Mouse (Mus musculus) spleen, adult 2 months (tissue): ENCODE results near the gene Hsd11b1. TPM values are rescaled to one million over a fixed set of nuclear protein-coding genes. Genes with fewer than 3 reads are reported as not detected.

Experiments used
- DNase-seq, 2 experiments: peaks; one replicate each; pipeline versions ENCODE4 v3.0.0 to v3.0.0-alpha.2; 2012 to 2021; ENCODE audit warnings: low spot score in 2 of 2, low read depth in 1 of 2
- H3K27ac ChIP-seq: fragments of 200-500 bp; 2 replicates; pipeline ENCODE4 v1.5.1; 2012; ENCODE audit warnings: low read length, inconsistent platforms; ENCODE audit not compliant: insufficient read depth
- H3K27me3 ChIP-seq: fragments of 200-500 bp; 2 replicates; pipeline ENCODE4 v1.6.1; 2012; ENCODE audit warnings: mild to moderate bottlenecking, moderate library complexity, low read length, inconsistent platforms; ENCODE audit not compliant: control insufficient read depth, insufficient read depth
- H3K36me3 ChIP-seq: fragments of 200-500 bp; 2 replicates; pipeline ENCODE4 v1.6.1; 2012; ENCODE audit warnings: mild to moderate bottlenecking, low read length, inconsistent platforms; ENCODE audit not compliant: control insufficient read depth, insufficient read depth
- H3K4me1 ChIP-seq: fragments of 200-500 bp; 2 replicates; pipeline ENCODE4 v1.6.1; 2011; ENCODE audit warnings: inconsistent platforms; ENCODE audit not compliant: control insufficient read depth, insufficient read depth, insufficient read length
- H3K4me3 ChIP-seq: fragments of 200-500 bp; 2 replicates; pipeline ENCODE4 v1.5.1; 2011; ENCODE audit warnings: mild to moderate bottlenecking, inconsistent platforms; ENCODE audit not compliant: insufficient read depth, insufficient read length; ENCODE audit errors: extremely low read depth
- CTCF ChIP-seq: fragments of 200-500 bp; IDR thresholded peaks from 2 replicates; pipeline ENCODE4 v1.5.1; 2011; ENCODE audit warnings: mild to moderate bottlenecking, inconsistent platforms; ENCODE audit not compliant: insufficient read depth, insufficient read length, insufficient replicate concordance; ENCODE audit errors: extremely low read depth
- POLR2A ChIP-seq: fragments of 200-500 bp; IDR thresholded peaks from 2 replicates; pipeline ENCODE4 v1.6.1; 2011; ENCODE audit warnings: low read depth, low read length, inconsistent platforms
- WGBS: fragments of 180-500 bp; shearing (Covaris S2); methylation state at CpG from one replicate; pipeline ENCODE4 v1.1.7; 2018; 5-methylcytosine and 5-hydroxymethylcytosine counted together
- polyA plus RNA-seq: library from polyadenylated mRNA; depleted of rRNA; stranded (reverse); fragments of >200 nt; gene quantifications from 2 replicates; pipeline ENCODE4 v1.2.3, GENCODE M21; 2012

Gene Hsd11b1
- polyA plus RNA-seq, 1 experiment = 33.5 TPM

- no peak for TF ChIP-seq CTCF
- TF ChIP-seq POLR2A = no peak
- Histone ChIP-seq H3K36me3 (no peaks in the 10 kb centered on the region), H3K27ac (no peak overlapping the region), H3K4me1 (no peaks in the 10 kb centered on the region), H3K4me3 (no peak overlapping the region), H3K27me3 (no peaks in the 10 kb centered on the region)
- WGBS = 82% methylated on average over 8 of the region's 8 CpGs
- no peak for DNase-seq
Measured at GRCm38 (mm10) chr1:193302093-193302405, 38.2 kb upstream of the Hsd11b1 start.

DNA sequence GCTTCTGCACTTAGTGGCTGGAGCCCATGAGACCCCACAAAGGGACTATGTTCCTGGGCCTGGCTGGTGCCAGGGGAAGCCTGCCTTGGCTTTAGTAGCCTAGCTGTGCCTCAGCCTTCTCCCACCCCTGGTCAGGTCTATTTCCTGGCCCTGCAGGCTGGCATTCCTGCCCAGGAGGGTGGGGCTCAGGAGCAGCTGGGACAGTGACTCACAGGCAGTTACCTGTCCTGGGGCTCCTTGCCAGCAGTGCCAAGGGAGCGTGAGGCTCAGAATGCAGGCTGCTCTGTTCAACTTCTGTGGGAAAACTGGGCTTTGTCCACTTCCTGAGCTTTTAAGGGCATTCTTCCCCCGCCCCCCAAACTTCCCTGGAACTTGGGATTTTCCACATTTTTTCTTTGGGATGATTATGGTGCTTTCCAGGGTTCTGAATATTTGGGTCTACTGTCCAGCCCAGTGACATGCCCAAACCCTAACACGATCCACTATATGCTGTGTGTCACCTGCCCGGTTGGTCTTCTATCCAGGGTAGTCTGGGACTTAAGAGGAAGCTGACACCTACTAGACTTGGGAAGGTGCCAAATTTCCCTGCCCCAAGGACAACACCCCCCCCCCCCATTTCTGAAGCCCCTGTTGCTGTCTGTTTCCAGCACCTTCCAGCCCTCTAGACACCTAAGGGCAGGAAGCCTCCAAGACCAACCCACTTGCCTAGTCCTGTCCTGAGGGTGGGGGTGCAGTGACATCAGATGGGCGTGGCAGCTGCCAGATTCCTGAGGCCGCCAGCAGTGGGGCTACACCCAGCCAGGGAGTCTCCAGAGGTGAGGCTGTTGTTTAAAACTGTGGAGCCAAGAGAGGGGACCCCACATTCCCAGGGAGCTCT, 37.6 kb upstream of the Hsd11b1 start:
- Histone ChIP-seq H3K36me3 (no peaks in the 10 kb centered on the region), H3K4me1 (no peaks in the 10 kb centered on the region), H3K27ac (no peak overlapping the region), H3K4me3 (no peak overlapping the region), H3K27me3 (no peaks in the 10 kb centered on the region)
- DNase-seq = no peak
- WGBS = 83% methylated on average over 6 of the region's 6 CpGs
- TF ChIP-seq POLR2A (no peak), CTCF (no peak)

DNA sequence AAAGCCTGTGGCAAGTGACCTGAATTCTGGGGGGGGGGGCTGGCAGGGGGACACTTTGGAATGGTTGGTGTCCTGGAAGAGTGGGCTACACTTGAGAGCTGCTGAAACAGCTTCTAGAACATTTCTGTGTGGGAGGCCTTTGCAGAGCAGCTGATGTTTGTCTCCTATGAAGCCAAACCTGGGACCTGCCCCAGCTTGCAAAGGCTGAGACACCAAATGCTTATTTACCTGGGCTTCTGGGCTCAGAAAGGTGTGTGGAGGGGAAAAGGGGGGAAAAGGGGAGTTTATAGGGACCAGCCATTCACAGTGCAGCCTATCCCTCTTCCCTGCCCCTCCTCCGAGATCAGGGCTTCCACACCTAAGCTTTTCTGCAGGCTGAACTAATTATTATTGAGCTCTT, 36.1 kb upstream of the Hsd11b1 start:
- TF ChIP-seq POLR2A (no peak), CTCF (no peak)
- 77% methylated on average over 1 of the region's 1 CpGs for WGBS
- no peak for DNase-seq
- H3K4me1 ChIP-seq = no peaks in the 10 kb centered on the region
- no peak overlapping the region for H3K27ac ChIP-seq
- H3K4me3 ChIP-seq = no peak overlapping the region
- no peaks in the 10 kb centered on the region for H3K36me3 ChIP-seq
- H3K27me3 ChIP-seq = no peaks in the 10 kb centered on the region

DNA sequence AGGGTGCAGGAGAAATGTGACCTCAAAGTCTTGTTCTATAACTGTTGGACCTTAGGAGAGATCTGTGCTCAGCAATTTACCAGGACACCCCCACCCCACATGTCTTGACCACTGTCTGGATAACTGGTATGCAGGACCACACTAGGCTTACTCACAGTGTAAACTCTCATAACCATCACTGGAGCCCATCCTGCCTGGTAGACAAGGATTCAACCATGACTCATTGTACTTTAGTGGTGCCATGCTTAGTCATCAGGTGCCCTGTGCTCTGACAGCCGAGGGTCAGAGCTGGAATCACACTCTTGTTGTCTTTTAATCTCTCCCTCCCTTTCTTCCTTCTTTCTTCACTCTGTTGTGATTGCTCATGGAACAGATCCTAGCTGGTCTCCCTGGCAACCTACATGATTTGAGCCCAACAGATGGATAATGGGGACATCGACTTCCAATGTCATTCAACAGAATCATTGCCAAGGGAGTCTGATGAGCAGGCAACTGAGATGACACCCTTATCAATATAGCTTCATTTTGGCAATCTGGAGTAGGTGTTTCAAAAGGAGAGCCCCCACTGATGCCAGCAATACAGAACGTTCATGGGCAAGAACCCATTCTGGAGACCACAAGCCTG, 34.4 kb upstream of the Hsd11b1 start:
- H3K4me3 ChIP-seq = no peak overlapping the region
- TF ChIP-seq POLR2A (no peak), CTCF (no peak)
- H3K36me3 ChIP-seq = no peaks in the 10 kb centered on the region
- H3K27me3 ChIP-seq = no peaks in the 10 kb centered on the region
- no peaks in the 10 kb centered on the region for H3K4me1 ChIP-seq
- DNase-seq = no peak
- H3K27ac ChIP-seq = no peak overlapping the region
- 88% methylated on average over 3 of the region's 3 CpGs for WGBS

GRCm38 (mm10) chr1:193295920-193296319, 32.0 kb upstream of the Hsd11b1 start:
- DNase-seq = no peak
- no peaks in the 10 kb centered on the region for H3K27me3 ChIP-seq
- H3K36me3 ChIP-seq = no peaks in the 10 kb centered on the region
- no peak overlapping the region for H3K27ac ChIP-seq
- no peak for TF ChIP-seq POLR2A
- no peak for TF ChIP-seq CTCF
- WGBS = 82% methylated on average over 5 of the region's 5 CpGs
- H3K4me1 ChIP-seq = no peaks in the 10 kb centered on the region
- H3K4me3 ChIP-seq = no peak overlapping the region

DNA sequence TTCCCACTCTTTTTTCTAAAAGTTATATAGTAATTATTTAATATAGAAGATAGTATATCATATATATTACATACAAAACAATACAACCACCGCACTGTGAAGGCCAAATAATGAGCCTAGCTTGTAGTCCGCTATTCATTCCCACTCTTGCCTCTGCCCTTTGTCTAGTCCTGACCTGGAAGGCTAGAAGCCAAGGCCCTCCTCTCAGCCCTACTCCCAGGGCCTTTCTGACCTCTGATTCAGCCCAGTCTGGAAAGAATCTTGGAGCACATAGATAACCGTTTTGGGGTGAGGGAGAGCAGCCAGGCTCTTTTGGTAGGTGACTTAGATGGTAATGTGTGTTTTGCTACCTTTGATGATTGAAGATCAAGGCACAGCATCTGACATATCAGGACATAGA, 30.1 kb upstream of the Hsd11b1 start:
- no peak overlapping the region for H3K4me3 ChIP-seq
- no peaks in the 10 kb centered on the region for H3K36me3 ChIP-seq
- H3K4me1 ChIP-seq = no peaks in the 10 kb centered on the region
- no peaks in the 10 kb centered on the region for H3K27me3 ChIP-seq
- 78% methylated on average over 3 of the region's 3 CpGs for WGBS
- no peak for TF ChIP-seq POLR2A
- H3K27ac ChIP-seq = no peak overlapping the region
- no peak for DNase-seq

- 58% methylated on average over 2 of the region's 2 CpGs for whole genome bisulfite sequencing
Measured at GRCm38 (mm10) chr1:193293039-193293438, 29.2 kb upstream of the Hsd11b1 start.

More at GRCm38 (mm10) chr1:193293039-193293438, 29.2 kb upstream of the Hsd11b1 start:
- no peak for TF ChIP-seq CTCF
- Histone ChIP-seq H3K4me1 (no peaks in the 10 kb centered on the region), H3K4me3 (no peak overlapping the region), H3K27me3 (no peaks in the 10 kb centered on the region), H3K27ac (no peak overlapping the region), H3K36me3 (no peaks in the 10 kb centered on the region)
- no peak for DNase-seq
